Mouse (Mus musculus) stomach, postnatal 0 days (tissue): ENCODE measurements around the gene Ndufa10.

Experiments
- CTCF ChIP-seq: IDR thresholded peaks from 2 replicates; pipeline ENCODE4 v1.5.1; 2016; ENCODE audit warnings: antibody characterized with exemption, low read depth, mild to moderate bottlenecking, moderate library complexity
- EP300 ChIP-seq: optimal IDR thresholded peaks from 2 replicates; pipeline ENCODE3; 2016; ENCODE audit warnings: antibody characterized with exemption

DNA sequence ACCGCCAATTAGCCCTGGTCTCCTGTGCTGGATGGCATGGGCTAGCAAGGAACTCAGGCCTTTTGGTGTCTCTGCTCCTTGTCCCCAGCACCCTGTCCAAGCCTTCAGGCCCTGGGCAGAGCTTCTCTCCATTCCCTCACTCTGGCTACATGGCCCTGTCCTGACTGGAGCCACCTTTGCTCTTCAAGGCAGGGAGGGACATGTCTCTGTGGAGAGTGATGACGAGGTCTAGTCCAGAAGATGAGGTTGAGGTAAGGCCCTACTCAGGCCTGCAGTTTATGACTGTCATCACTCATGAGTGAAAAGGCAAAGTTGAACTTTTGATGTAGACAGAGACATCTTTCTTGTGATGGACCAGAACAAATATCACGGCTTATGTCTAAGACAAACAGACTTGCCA, 44.9 kb upstream of the Ndufa10 start, which contains the start of gene Olfr1414:
- TF ChIP-seq CTCF (no peak), EP300 (no peak)
